Mouse (Mus musculus) bone marrow, adult 2 months (tissue): Measurements from ENCODE around the gene Arhgef16.

Experiments
- CTCF ChIP-seq: fragments of 200-500 bp; IDR thresholded peaks from 2 replicates; pipeline ENCODE4 v1.5.1; 2011; ENCODE audit warnings: low read length, control low read depth; ENCODE audit not compliant: control insufficient read depth, insufficient read depth
- POLR2A ChIP-seq: fragments of 200-500 bp; IDR thresholded peaks from 2 replicates; pipeline ENCODE4 v1.6.1; 2011; ENCODE audit warnings: low read depth, mild to moderate bottlenecking, control low read depth, low read length, borderline replicate concordance; ENCODE audit not compliant: control insufficient read depth

- TF ChIP-seq POLR2A (no peak), CTCF (no peak)
Measured at GRCm38 (mm10) chr4:154331271-154331670, 29.8 kb upstream of the Arhgef16 start.
